Mouse (Mus musculus): ENCODE results near the gene Hdac7. TPM values are rescaled to one million over a fixed set of nuclear protein-coding genes. Genes with fewer than 3 reads are reported as not detected.
A peak's percentile ranks its signal among the peaks of the same experiment; 100 is the strongest.

Gene Hdac7
- total and polyA plus RNA-seq, 3 experiments, result 23.7 to 61.8 (median 25.7) TPM

DNA sequence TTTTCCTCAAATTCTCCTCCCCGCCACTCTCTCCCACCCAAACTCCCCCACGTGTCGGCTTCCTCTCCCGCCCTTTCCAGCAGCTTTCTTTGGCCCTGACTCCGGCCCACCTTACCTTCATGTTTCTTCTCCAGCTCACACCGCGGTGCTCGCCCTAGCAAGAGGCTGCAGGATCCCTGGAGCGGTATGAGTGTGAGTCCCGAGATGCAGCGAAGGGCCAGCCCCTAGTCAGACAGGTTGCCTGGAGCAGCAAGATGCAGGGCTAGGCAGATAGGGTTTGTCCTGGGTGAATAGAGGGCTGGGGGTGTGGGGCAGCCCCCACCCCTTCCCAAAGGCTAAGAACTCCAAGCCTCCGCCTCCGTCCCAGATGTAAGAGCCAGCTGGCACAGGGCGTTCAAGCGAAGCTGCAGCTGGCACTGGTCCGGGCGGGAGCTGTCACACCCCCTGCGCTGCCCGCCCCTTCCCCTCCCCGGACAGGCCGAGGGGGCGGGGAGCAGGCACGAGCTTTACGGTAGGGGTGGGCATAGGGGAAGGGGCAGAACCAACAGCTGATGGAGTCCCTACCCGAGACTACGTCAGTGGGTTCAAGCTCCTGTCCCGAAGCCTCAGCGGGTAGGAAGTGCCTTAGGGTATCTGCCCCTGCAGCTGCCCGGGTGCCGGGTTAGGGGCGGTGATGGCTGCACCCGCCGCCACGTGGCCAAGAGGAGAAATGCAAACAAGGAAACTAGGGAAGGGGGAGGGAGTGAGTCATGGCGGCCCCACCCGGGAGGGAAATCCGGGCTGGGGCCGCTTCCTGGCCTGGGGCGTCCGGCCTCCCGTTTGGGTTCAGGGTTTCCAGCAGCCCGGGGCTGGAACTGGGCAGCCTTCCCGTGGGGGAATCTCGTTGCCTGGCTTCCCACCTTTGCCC is 76.8 kb downstream of the Hdac7 start, which contains the start of gene Rapgef3:
Gene Rapgef3 (minus strand): TSS at position 693 of the 907 bp plus-strand sequence.
- Histone ChIP-seq H3K9ac (ENCODE audit: low read depth, low read length) (peak within 1 kb of the TSS; percentile 87), H3K36me3 (ENCODE audit: control insufficient read depth, insufficient read depth, low read length) (no peaks in the 10 kb centered on the region), H3K4me1 (ENCODE audit: control insufficient read depth, insufficient read depth, low read length) (peaks cover 10% of the 10 kb centered on the region), H3K27me3 (ENCODE audit: control insufficient read depth, insufficient read depth, low read length) (no peaks in the 10 kb centered on the region), H3K4me3 (peak within 1 kb of the TSS; percentile 72), H3K79me2 (replicated peaks; ENCODE audit: control insufficient read depth, insufficient read depth, low read length) (0 out of 2 replicates have a peak, but pooled peaks cover 2% of the 10 kb centered on the region), H3K27ac (peak within 1 kb of the TSS; percentile 97)
- intact Hi-C loops (cut with DNase I), result no loop called here
- under 1% methylated on average over 42 of the region's 44 CpGs for WGBS
- peak; percentile 90 to 92 for DNase-seq
- peak; percentile 79 for TF ChIP-seq CTCF (IDR thresholded peaks at IDR 0.05)
- TF ChIP-seq POLR2A (IDR thresholded peaks at IDR 0.05; ENCODE audit: insufficient read depth, low read depth, low read length), result peak; percentile 54
- TF ChIP-seq EP300 (IDR thresholded peaks at IDR 0.05; ENCODE audit: insufficient read depth, low read depth, low read length), result peak; percentile 51; the same call in 1 of the 2 replicates

DNA sequence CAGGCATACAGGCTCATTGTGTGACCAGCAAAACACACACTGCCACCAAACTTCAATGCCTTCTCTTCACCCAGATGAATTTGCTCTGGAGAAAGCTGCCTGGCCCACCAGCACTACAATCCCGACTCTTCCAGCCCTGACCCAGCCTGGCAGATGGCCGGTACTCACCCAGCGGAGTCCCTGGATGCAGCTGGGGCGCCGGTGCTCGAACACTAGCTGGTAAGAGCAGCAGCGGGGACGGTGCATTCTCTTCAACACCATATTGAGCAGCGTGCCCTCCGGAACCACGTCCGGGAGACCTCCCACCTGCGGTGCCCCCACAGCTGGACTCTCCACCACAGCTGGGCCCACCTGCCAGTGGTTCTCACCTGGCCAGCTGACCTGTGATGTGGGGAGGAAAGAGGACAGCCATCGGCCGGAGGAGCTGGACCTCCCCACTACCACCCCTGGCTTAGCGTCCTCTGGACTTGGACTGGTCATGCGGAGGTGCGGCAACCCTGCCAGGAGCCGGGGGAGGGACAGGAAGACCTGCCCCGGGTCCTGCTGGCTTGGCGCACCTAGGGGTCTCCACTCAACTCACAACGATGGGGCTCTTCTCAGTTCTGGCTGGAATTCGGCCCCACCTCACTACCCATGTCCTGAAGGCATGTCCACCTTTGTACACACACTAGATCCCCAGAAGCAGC is 77.6 kb downstream of the Hdac7 start:
- peak; percentile 67 to 70 for DNase-seq
- no peaks in the 10 kb centered on the region for H3K36me3 ChIP-seq (ENCODE audit: control insufficient read depth, insufficient read depth, low read length)
- peak overlapping the region; percentile 72 for H3K4me3 ChIP-seq
- peaks cover 10% of the 10 kb centered on the region for H3K4me1 ChIP-seq (ENCODE audit: control insufficient read depth, insufficient read depth, low read length)
- WGBS, result 17% methylated on average over 23 of the region's 23 CpGs
- H3K9ac ChIP-seq (ENCODE audit: low read depth, low read length), result peak overlapping the region; percentile 87
- 0 out of 2 replicates have a peak, but pooled peaks cover 2% of the 10 kb centered on the region for H3K79me2 ChIP-seq (replicated peaks; ENCODE audit: control insufficient read depth, insufficient read depth, low read length)
- intact Hi-C loops (cut with DNase I), result no loop called here
- peak overlapping the region; percentile 97 for H3K27ac ChIP-seq
- H3K27me3 ChIP-seq (ENCODE audit: control insufficient read depth, insufficient read depth, low read length), result no peaks in the 10 kb centered on the region
- TF ChIP-seq CTCF (IDR thresholded peaks at IDR 0.05) (no peak), POLR2A (IDR thresholded peaks at IDR 0.05; ENCODE audit: insufficient read depth, low read depth, low read length) (peak; percentile 58; the same call in 1 of the 2 replicates)

DNA sequence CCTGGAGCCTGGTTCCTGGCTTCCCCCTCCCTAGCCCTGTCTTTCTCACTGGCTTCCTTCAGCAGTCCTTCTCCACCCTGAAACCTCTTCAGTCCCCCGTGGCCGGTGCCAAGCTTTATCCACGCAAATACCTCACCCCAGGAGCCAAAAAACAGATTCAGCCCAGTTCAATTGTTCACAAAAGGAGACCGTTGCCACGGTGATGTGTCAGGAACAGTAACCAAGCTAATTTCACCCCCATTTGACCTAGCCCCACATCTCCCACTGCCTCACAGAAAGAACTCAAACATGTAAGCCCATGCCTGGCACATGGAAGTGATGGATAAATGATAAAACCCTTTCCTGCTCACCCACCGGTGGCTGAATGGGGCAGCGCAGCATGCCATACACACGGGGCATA is 78.1 kb downstream of the Hdac7 start:
- Histone ChIP-seq H3K4me1 (ENCODE audit: control insufficient read depth, insufficient read depth, low read length) (peaks cover 13% of the 10 kb centered on the region), H3K27ac (peak overlapping the region; percentile 97), H3K4me3 (peak overlapping the region; percentile 72), H3K9ac (ENCODE audit: low read depth, low read length) (peak overlapping the region; percentile 87), H3K79me2 (replicated peaks; ENCODE audit: control insufficient read depth, insufficient read depth, low read length) (0 out of 2 replicates have a peak, but pooled peaks cover 2% of the 10 kb centered on the region), H3K36me3 (ENCODE audit: control insufficient read depth, insufficient read depth, low read length) (no peaks in the 10 kb centered on the region), H3K27me3 (ENCODE audit: control insufficient read depth, insufficient read depth, low read length) (no peaks in the 10 kb centered on the region)
- TF ChIP-seq POLR2A (IDR thresholded peaks at IDR 0.05; ENCODE audit: insufficient read depth, low read depth, low read length), result no peak
- TF ChIP-seq CTCF (IDR thresholded peaks at IDR 0.05), result no peak
- TF ChIP-seq EP300 (IDR thresholded peaks at IDR 0.05; ENCODE audit: insufficient read depth, low read depth, low read length), result no peak
- WGBS, result 18% methylated on average over 8 of the region's 8 CpGs
- DNase-seq, result no peak
- intact Hi-C loops (cut with DNase I), result no loop called here

DNA sequence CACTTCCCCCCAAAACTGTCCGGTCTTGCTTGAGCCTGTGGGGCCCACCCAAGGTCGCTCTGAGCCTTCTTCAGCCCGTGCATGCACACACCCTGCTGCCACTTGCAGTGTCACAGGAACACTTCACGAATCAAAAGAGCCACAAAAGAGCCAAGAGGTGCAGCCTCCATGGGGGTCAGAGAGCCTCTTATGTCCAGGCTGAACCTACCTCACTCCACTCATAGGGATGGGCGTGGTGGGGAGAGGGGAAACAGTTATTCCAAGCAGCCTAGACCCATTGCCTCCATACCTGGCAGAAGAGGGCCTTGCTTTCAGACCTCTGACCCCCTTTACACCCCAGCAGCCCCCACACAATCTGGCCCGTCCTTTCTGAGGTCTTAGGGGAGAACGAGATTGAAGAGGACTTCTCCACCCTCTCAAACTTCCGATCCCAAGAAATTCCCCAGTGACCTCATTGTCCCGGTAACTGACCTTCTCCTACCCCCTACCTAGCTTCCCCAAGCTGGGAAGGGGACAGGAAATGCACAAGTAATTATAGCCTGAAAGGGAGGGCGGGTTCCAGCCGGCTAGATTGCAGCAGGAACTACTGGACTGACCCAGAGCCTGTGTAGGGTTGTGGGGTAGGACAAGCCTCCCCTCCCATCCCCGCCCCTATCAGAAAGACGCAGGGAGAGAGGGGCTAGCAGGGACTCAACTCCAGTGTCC is 79.1 kb downstream of the Hdac7 start:
- Histone ChIP-seq H3K4me1 (ENCODE audit: control insufficient read depth, insufficient read depth, low read length) (peaks cover 13% of the 10 kb centered on the region), H3K27ac (peak overlapping the region; percentile 88), H3K9ac (ENCODE audit: low read depth, low read length) (peak overlapping the region; percentile 87), H3K27me3 (ENCODE audit: control insufficient read depth, insufficient read depth, low read length) (no peaks in the 10 kb centered on the region), H3K36me3 (ENCODE audit: control insufficient read depth, insufficient read depth, low read length) (no peaks in the 10 kb centered on the region), H3K4me3 (peak overlapping the region; percentile 52), H3K79me2 (replicated peaks; ENCODE audit: control insufficient read depth, insufficient read depth, low read length) (0 out of 2 replicates have a peak, but pooled peaks cover 2% of the 10 kb centered on the region)
- peak in 1 of 2 experiments; percentile 59 for DNase-seq
- TF ChIP-seq CTCF (IDR thresholded peaks at IDR 0.05), result no peak
- TF ChIP-seq POLR2A (IDR thresholded peaks at IDR 0.05; ENCODE audit: insufficient read depth, low read depth, low read length), result peak; percentile 56; the same call in 1 of the 2 replicates
- TF ChIP-seq EP300 (IDR thresholded peaks at IDR 0.05; ENCODE audit: insufficient read depth, low read depth, low read length), result peak; percentile 80; the same call in 1 of the 2 replicates
- 48% methylated on average over 13 of the region's 13 CpGs for WGBS
- intact Hi-C loops (cut with DNase I), result no loop called here

DNA sequence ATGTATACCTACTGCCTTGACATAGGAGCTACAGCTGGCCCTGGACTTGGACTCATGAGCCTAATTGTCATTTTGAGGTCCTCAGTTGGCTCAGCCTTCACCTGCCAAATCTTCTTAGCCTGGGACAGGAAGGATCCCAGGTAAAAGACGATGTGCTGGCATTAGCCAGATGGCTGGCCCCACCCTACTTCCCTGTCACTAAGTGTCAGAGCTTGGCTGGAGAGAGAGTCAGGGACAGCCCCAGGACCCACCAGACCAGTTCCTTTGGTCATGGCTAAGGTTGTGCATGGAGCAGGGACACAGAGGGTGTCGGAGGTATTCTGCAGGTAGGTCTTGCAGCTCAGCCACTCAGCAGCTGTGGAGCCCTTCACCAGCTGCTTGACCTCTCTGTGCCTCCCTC is 79.8 kb downstream of the Hdac7 start:
- peak overlapping the region; percentile 52 for H3K4me3 ChIP-seq
- no peak for DNase-seq
- TF ChIP-seq EP300 (IDR thresholded peaks at IDR 0.05; ENCODE audit: insufficient read depth, low read depth, low read length) (no peak), POLR2A (IDR thresholded peaks at IDR 0.05; ENCODE audit: insufficient read depth, low read depth, low read length) (no peak), CTCF (IDR thresholded peaks at IDR 0.05) (no peak)
- H3K9ac ChIP-seq (ENCODE audit: low read depth, low read length), result peak overlapping the region; percentile 51
- H3K79me2 ChIP-seq (replicated peaks; ENCODE audit: control insufficient read depth, insufficient read depth, low read length), result 0 out of 2 replicates have a peak, but pooled peaks cover 2% of the 10 kb centered on the region
- H3K27ac ChIP-seq, result peak overlapping the region; percentile 88
- H3K36me3 ChIP-seq (ENCODE audit: control insufficient read depth, insufficient read depth, low read length), result no peaks in the 10 kb centered on the region
- WGBS, result 61% methylated on average over 2 of the region's 2 CpGs
- no peaks in the 10 kb centered on the region for H3K27me3 ChIP-seq (ENCODE audit: control insufficient read depth, insufficient read depth, low read length)
- peaks cover 17% of the 10 kb centered on the region for H3K4me1 ChIP-seq (ENCODE audit: control insufficient read depth, insufficient read depth, low read length)
- intact Hi-C loops (cut with DNase I), result no loop called here
